Mouse (Mus musculus) embryo, embryonic 11 days (tissue): Measurements from ENCODE around the gene Pdzph1.

Source experiments
- DNase-seq: peaks from one replicate; pipeline ENCODE4 v3.0.0-alpha.2; 2015

Gene Pdzph1

GRCm38 (mm10) chr17:58922821-58923220, 68.4 kb downstream of the Pdzph1 start:
- DNase-seq, result no peak

GRCm38 (mm10) chr17:58919927-58920326, 71.2 kb downstream of the Pdzph1 start:
- DNase-seq, result no peak

- peak; percentile 87 for DNase-seq
Observed at GRCm38 (mm10) chr17:58919061-58919460, 72.1 kb downstream of the Pdzph1 start.

- no peak for DNase-seq
Observed at GRCm38 (mm10) chr17:58918539-58918938, 72.6 kb downstream of the Pdzph1 start.

GRCm38 (mm10) chr17:58911564-58911963, 79.6 kb downstream of the Pdzph1 start:
- DNase-seq, result no peak

GRCm38 (mm10) chr17:58909061-58909661, 82.0 kb downstream of the Pdzph1 start:
- peak; percentile 74 for DNase-seq

- no peak for DNase-seq
Observed at GRCm38 (mm10) chr17:58906001-58906400, 85.2 kb downstream of the Pdzph1 start.

- no peak for DNase-seq
Observed at GRCm38 (mm10) chr17:58891488-58892210, 99.5 kb downstream of the Pdzph1 start.

GRCm38 (mm10) chr17:58889905-58890645, 101.1 kb downstream of the Pdzph1 start:
- DNase-seq, result peak; percentile 43

GRCm38 (mm10) chr17:58884393-58884792, 106.8 kb downstream of the Pdzph1 start:
- no peak for DNase-seq

- DNase-seq, result no peak
Observed at GRCm38 (mm10) chr17:58873356-58873755, 117.8 kb downstream of the Pdzph1 start.

- DNase-seq, result no peak
Observed at GRCm38 (mm10) chr17:58870795-58871194, 120.4 kb downstream of the Pdzph1 start.
